Mouse (Mus musculus) neutrophil, adult 65 days (primary cell): ENCODE measurements around the gene Ccnyl1. TPM values are rescaled to one million over a fixed set of nuclear protein-coding genes. Genes with fewer than 3 reads are reported as not detected.

Source experiments
- total RNA-seq: library from RNA; stranded (reverse); gene quantifications from 2 replicates; pipeline ENCODE4 v1.2.4, GENCODE M21; 2023

Gene Ccnyl1
- 7.1 and 9.8 TPM in 2 replicates for total RNA-seq

GRCm38 (mm10) chr1:64690213-64691013 lies at the start of gene Ccnyl1:
Ccnyl1 (plus strand) TSS chr1:64690455.

DNA sequence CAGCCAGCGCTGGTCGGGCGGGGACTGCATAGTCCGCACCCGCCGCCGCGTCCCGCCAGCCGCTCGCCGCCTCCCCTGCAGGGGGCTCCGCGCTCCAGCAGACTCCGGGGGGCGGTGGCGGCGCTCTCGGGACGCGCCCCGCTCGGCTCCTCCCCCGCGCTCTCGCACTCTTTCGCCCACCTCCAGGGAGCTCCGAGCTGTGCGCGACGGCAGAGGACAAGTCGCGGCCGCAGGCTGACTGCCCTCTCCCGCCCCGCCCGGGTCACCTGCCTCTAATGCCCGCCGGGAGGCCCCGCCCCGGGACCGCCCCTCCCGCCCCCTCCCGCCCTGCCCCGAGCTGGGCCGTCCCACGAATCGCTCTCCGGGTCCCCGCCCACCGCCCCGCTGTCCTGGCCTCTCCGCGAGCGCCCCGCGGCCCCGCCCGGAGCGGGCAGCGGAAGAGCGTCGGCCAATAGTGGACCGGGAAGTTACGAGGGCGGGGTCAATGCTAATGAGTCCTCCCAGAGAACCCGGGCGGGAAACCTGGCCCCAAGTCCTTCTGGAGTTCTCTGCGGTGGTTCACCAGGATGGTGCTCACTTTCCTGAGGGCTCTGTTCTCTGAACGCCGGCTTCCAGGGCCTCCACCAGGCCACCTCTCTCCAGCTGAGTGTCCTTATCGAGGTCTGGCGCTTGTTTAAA lies 47.4 kb downstream of the Ccnyl1 start, which contains the start of gene Fzd5:
TSS of gene Fzd5 (minus strand) at position 250 of the 678 bp plus-strand sequence.

Other genes starting within 250 kb of the Ccnyl1 start
- 47.1 and 59.0 TPM in 2 replicates for gene Creb1, start 157.8 kb upstream of the Ccnyl1 start, total RNA-seq
- gene Mettl21a, start 73.2 kb upstream of the Ccnyl1 start, total RNA-seq, result 1.4 and 3.8 TPM in 2 replicates
- gene Fzd5, start 47.3 kb downstream of the Ccnyl1 start, total RNA-seq, result 4.4 and 4.6 TPM in 2 replicates